Mouse (Mus musculus) olfactory bulb, adult 2 months (tissue): ENCODE measurements around the gene 1700013G24Rik.

Experiments used
- CTCF ChIP-seq: fragments of 200-500 bp; IDR thresholded peaks from 2 replicates; pipeline ENCODE4 v1.5.1; 2012; ENCODE audit warnings: low read depth, mild to moderate bottlenecking, low read length, moderate library complexity; ENCODE audit not compliant: insufficient read depth
- POLR2A ChIP-seq: fragments of 200-500 bp; IDR thresholded peaks from 2 replicates; pipeline ENCODE4 v1.6.1; 2012; ENCODE audit warnings: mild to moderate bottlenecking, low read depth, low read length, moderate library complexity; ENCODE audit not compliant: insufficient read depth

DNA sequence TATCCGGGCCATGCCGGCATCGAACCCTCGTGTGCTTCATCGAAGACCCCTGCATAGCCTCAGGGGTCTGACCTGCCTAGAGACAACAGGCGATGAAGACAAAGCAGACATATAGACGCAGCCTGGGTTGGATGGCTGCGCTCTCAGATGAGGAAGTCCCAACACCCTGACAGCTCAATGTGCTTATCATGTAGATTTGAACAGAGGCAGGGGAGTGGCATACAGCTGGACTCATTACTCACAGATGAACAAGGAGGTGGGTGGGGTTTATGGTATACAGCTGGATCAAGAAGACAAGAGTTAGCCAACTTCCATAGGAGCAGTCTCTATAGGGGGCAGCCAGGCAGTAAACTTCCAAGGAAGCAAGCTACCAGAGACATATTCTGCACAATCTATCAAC, 14.2 kb upstream of the 1700013G24Rik start:
- no peak for TF ChIP-seq CTCF
- TF ChIP-seq POLR2A, result no peak
